Mouse (Mus musculus) forebrain, embryonic 14.5 days (tissue): Measurements from ENCODE around the gene Tmem253. TPM values are rescaled to one million over a fixed set of nuclear protein-coding genes. Genes with fewer than 3 reads are reported as not detected.
A peak's percentile ranks its signal among the peaks of the same experiment; 100 is the strongest.

Experiments
- ATAC-seq: fragments of 200-750 bp; cut with Nextera tagmentation; 2 replicates; pipeline ENCODE4 v1.8.0; 2017; ENCODE audit warnings: mild to moderate bottlenecking, moderate library complexity
- DNase-seq: peaks from one replicate; pipeline ENCODE4 v3.0.0-alpha.2; 2015; ENCODE audit warnings: low spot score
- H3K27ac ChIP-seq: fragments of 300-500 bp; sonication (generic); 2 replicates; pipeline ENCODE4 v1.5.1; 2014; ENCODE audit warnings: low read depth, mild to moderate bottlenecking, control low read depth, low read length, moderate library complexity
- H3K27me3 ChIP-seq: fragments of 300-500 bp; sonication (generic); replicated peaks from 2 replicates; pipeline ENCODE4 v1.6.1; 2014; ENCODE audit warnings: low read length, control low read depth, mixed read lengths; ENCODE audit not compliant: control insufficient read depth, insufficient read depth
- H3K36me3 ChIP-seq: fragments of 300-500 bp; sonication (generic); 2 replicates; pipeline ENCODE4 v1.6.1; 2014; ENCODE audit warnings: low read length, control low read depth; ENCODE audit not compliant: control insufficient read depth, insufficient read depth
- H3K4me1 ChIP-seq: fragments of 300-500 bp; sonication (generic); 2 replicates; pipeline ENCODE4 v1.6.1; 2014; ENCODE audit warnings: antibody characterized with exemption, low read length, control low read depth; ENCODE audit not compliant: control insufficient read depth, insufficient read depth
- H3K4me2 ChIP-seq: fragments of 300-500 bp; sonication (generic); 2 replicates; pipeline ENCODE4 v1.6.1; 2014; ENCODE audit warnings: mild to moderate bottlenecking, control low read depth, low read length
- H3K4me3 ChIP-seq: fragments of 300-500 bp; sonication (generic); 2 replicates; pipeline ENCODE4 v1.5.1; 2014; ENCODE audit warnings: low read depth, low read length, control low read depth
- H3K9ac ChIP-seq: fragments of 300-500 bp; sonication (generic); 2 replicates; pipeline ENCODE4 v1.6.1; 2014; ENCODE audit warnings: mild to moderate bottlenecking, low read length, control low read depth, moderate library complexity
- H3K9me3 ChIP-seq: fragments of 300-500 bp; sonication (generic); replicated peaks from 2 replicates; pipeline ENCODE4 v1.6.1; 2016; ENCODE audit warnings: low read length, control low read depth, mixed read lengths; ENCODE audit not compliant: control insufficient read depth
- WGBS: fragments of 180-500 bp; shearing (Covaris S2); extraction: QIAGEN DNeasy Blood & Tissue Kit; methylation state at CpG from one replicate; pipeline ENCODE4 v1.1.7; 2014; 5-methylcytosine and 5-hydroxymethylcytosine counted together
- polyA plus RNA-seq: library from polyadenylated mRNA; unstranded; fragments of >200 nt; fragmentation: Nextera tagmentation; extraction: Ambion mirVana; gene quantifications from 2 replicates; pipeline ENCODE4 v1.2.1, GENCODE M21; 2014

The Tmem253 gene
- 0.46 and 0.56 TPM in 2 replicates for polyA plus RNA-seq

DNA sequence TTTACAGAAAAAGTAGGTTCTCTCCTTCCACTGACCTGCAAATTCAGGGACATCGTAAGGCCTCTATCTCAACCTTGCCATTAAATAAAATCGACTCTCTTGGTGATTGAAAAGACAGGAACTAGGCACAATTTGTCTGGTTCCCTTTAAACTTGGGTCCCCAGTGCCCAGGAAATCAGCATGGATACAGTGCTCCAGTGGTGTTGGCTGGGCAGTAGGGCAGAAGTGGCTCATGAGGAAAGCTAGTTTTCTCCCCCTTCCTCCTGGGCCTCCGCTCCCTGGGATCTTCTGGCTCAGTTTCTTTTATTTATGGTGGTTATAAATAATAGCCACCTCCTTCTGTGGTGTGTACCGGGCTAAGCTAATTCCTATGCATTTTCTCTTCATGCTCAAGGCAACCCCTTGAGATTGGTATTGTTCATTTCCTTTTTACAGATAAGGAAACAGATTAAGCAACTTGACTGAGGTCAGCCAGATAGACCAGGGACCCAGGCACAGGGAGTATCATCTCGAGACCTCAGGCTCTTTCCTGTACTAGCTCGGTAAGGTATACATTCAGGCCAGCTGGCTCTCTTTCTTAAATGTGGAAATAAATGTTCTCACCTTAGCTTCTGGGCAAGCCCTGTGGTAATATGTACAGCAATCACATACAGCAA is at the start of gene Tmem253:
TSS of gene Tmem253 (plus strand) at position 214 of the 656 bp plus-strand sequence.
- H3K4me1 ChIP-seq = peaks cover 42% of the 10 kb centered on the region
- peak within 1 kb of the TSS; percentile 96 for H3K9ac ChIP-seq
- no peaks in the 10 kb centered on the region for H3K36me3 ChIP-seq
- H3K27ac ChIP-seq = peak within 1 kb of the TSS; percentile 99
- H3K4me3 ChIP-seq = peak within 1 kb of the TSS; percentile 64
- peak within 1 kb of the TSS; percentile 63 for H3K4me2 ChIP-seq
- H3K9me3 ChIP-seq = no peaks in the 10 kb centered on the region
- H3K27me3 ChIP-seq = no peaks in the 10 kb centered on the region
- ATAC-seq (no peak), DNase-seq (no peak)
- 37% methylated on average over 6 of the region's 6 CpGs for WGBS

DNA sequence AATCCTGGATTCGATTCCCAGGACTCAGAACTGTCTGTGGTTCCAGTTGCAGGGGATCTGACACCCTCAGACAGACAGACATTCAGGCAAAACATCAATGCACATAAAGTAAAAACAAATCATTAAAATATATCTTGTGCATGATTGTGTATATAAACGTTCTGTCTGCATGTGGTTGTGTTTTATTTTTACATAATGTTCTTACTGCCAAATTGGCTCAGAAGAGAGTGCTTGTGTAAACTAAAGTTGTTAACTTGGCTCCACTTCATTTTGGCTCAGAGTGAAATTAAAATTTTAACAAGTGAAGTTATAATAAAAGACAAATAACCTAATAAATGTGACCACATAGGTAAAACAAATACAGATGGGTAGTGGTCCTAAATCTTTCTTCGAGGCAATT is 48.1 kb upstream of the Tmem253 start:
- no peaks in the 10 kb centered on the region for H3K36me3 ChIP-seq
- H3K27me3 ChIP-seq = no peaks in the 10 kb centered on the region
- H3K9me3 ChIP-seq = no peaks in the 10 kb centered on the region
- H3K4me3 ChIP-seq = no peak overlapping the region
- H3K27ac ChIP-seq = no peak overlapping the region
- no peak overlapping the region for H3K4me2 ChIP-seq
- ATAC-seq (no peak), DNase-seq (peak; percentile 24)
- H3K4me1 ChIP-seq = no peaks in the 10 kb centered on the region
- 81% methylated on average over 3 of the region's 3 CpGs for WGBS
- no peak overlapping the region for H3K9ac ChIP-seq

DNA sequence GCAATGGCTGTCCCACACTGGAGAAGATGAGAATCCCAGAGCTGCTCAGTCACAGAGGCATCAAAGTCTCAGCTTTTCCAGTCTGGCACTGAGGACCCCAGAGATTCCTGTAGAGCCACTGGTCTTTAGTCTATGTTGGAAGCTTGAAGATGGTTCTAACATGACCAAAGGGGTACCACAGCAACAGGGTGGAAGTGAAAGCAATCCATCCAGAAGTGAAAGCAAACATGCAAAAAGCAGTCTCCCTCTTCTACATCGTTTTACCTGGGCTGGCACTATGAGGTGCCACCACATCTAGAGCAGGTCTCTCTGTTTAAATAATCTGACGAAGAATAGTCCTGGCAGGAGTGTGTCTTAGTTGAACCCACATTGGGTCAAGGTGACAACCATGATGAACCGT is 36.2 kb upstream of the Tmem253 start:
- Histone ChIP-seq H3K9ac (no peak overlapping the region), H3K4me1 (peaks cover 7% of the 10 kb centered on the region; the same call in 1 of the 2 replicates), H3K36me3 (no peaks in the 10 kb centered on the region), H3K9me3 (no peaks in the 10 kb centered on the region), H3K4me2 (no peak overlapping the region), H3K27me3 (no peaks in the 10 kb centered on the region), H3K27ac (no peak overlapping the region), H3K4me3 (no peak overlapping the region)
- DNase-seq = no peak
- 92% methylated on average over 3 of the region's 3 CpGs for WGBS
- no peak for ATAC-seq

DNA sequence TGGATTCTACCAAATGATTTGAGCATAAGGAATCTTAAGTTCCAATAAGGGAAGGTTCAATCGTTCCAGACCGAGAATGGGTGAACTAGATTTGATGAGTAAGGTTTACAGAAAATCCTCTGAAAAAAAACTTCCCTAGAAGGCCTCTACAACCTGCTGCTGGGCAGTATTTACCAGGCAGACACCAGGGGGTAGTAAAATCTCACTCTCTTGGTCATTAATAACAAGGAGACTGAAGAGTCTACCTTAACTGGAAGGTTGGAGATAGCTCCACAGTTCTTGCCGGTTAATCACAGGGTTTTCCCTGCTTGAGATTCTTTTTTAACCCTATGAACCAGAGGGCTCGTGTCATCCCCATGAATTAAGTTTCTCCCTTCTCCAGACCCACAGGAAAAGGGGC is 32.2 kb upstream of the Tmem253 start:
- Histone ChIP-seq H3K36me3 (peaks cover 13% of the 10 kb centered on the region; the same call in 1 of the 2 replicates), H3K9me3 (no peaks in the 10 kb centered on the region), H3K9ac (peak overlapping the region; percentile 87), H3K27ac (no peak overlapping the region), H3K4me2 (peak overlapping the region; percentile 97; the same call in 1 of the 2 replicates), H3K4me1 (peaks cover 14% of the 10 kb centered on the region; the same call in 1 of the 2 replicates), H3K27me3 (no peaks in the 10 kb centered on the region), H3K4me3 (no peak overlapping the region)
- ATAC-seq = no peak
- WGBS = 59% methylated on average over 4 of the region's 4 CpGs
- DNase-seq = no peak

DNA sequence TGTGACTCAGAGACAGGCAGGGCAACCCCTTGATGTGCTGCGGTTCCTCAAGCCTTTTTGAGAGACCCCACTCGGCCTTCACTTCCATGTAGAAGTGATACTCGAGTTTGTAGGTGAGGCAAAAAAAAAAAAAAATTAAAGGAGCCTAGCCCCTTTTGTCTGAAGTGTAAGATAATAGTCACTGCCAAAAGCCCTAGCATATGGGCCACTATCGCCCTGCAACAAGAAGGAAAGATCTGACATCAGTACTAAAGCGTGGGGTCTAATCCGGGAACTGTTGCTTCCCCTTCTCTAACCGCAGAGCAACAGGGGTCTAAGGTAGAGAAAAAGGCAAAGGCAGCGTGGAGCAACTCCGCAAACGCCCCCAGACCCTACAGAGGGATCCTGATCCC is 31.6 kb upstream of the Tmem253 start:
- no peak for DNase-seq
- Histone ChIP-seq H3K9ac (peak overlapping the region; percentile 87), H3K4me2 (peak overlapping the region; percentile 97), H3K27ac (peak overlapping the region; percentile 89; the same call in 1 of the 2 replicates), H3K4me3 (peak overlapping the region; percentile 70), H3K9me3 (no peaks in the 10 kb centered on the region), H3K27me3 (no peaks in the 10 kb centered on the region), H3K36me3 (peaks cover 17% of the 10 kb centered on the region), H3K4me1 (peaks cover 14% of the 10 kb centered on the region; the same call in 1 of the 2 replicates)
- WGBS = 3% methylated on average over 10 of the region's 10 CpGs
- ATAC-seq = no peak

DNA sequence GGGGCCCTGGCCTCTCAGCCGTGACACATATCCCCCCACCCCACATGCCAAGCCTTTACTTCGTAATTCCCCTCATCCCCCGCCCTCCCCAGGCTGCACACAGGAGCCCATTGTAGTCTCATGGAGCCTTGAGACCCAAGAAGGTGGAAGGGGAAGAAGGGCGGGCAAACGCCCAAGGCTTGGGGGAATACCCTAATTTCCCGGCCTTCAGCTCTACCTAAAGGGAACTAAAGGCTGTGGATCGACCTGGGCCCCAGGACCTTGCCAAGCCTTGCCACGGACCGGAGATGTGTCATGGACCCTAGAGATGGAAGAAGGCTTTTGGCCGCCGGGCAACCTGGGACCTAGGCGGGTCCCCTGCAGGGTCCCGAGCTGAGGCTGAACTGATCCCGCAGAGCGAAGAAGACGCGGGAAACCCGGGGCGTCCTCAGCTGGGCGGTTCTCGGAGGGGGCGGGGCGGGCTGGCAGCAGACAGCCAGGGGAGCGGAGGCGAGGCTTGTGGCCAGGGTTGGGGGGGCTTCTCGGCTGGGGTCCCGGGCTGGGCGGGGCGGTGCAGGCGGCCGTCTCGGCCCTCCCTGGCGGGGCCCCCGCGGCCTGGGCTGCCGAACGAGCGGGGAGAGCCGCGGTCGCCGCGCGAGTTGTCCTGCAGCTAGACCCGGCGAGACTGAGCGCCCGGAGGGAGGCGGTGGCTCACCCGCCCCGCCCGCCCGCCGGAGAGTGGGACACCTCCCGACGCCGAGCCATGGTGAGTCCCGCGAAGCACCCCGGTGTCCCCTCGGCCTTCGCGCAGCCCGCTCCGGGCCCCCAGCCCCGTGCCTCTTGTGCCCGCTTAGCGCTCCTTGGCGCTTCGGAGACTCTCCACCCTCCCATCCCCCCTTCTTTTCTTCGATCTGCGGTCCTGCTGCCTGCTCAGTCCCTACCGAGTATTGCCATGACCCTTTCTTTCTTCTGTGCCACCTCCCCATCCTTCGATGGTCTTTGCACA is 30.9 kb upstream of the Tmem253 start, which contains the start of gene Arhgef40:
TSS of gene Arhgef40 (plus strand) at position 473 of the 985 bp plus-strand sequence.
- Histone ChIP-seq H3K9me3 (no peaks in the 10 kb centered on the region), H3K27ac (peak within 1 kb of the TSS; percentile 89), H3K36me3 (peaks cover 24% of the 10 kb centered on the region), H3K4me1 (peaks cover 14% of the 10 kb centered on the region; the same call in 1 of the 2 replicates), H3K27me3 (no peaks in the 10 kb centered on the region), H3K9ac (peak within 1 kb of the TSS; percentile 87), H3K4me3 (peak within 1 kb of the TSS; percentile 70), H3K4me2 (peak within 1 kb of the TSS; percentile 97)
- DNase-seq (peak; percentile 88), ATAC-seq (peak; percentile 91)
- WGBS = 1% methylated on average over 56 of the region's 74 CpGs

DNA sequence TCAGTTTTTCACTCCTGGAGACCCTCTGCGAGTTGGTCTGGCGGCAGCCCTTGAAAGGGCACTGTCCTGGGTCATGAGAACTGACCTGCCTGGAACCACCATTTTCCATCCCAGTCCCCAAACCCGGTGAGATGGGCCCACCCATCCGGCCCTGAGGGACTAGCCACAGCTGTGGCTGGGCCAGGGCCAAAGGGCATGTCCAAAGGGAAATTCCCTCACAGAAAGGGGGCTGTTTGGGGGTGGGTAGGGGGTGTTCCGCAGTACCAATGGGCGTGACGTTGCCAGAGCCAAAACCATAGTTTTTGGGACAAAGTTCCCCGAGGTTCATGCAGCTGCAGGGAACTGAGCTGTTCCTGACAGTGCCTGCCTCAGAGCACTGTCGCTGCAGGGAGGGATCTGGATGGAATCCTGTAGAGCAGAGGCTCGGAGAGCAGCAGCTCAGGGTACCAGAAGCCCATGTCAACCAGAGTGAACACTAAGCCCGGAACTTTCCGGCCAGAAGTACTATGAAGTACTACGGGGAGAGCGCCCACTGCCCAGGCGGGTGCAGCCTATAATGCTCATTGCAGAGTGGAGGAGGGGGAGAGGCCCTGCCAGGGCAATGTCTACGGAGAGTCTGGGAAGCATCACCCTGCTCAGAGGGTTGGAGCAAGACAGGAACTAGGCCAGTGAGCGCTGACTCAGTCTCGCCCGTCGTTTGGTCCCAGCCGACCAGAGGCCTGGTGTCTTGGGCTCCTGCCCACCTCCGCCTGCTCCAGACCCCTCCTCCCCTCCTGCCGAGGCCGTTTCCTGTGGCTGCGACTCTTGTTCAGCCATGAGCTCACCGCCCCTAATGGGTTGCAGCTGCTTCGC is 29.9 kb upstream of the Tmem253 start:
- Histone ChIP-seq H3K27ac (peak overlapping the region; percentile 89), H3K4me1 (peaks cover 14% of the 10 kb centered on the region; the same call in 1 of the 2 replicates), H3K27me3 (no peaks in the 10 kb centered on the region), H3K9ac (peak overlapping the region; percentile 87), H3K4me2 (peak overlapping the region; percentile 97), H3K9me3 (no peaks in the 10 kb centered on the region), H3K36me3 (peaks cover 34% of the 10 kb centered on the region), H3K4me3 (peak overlapping the region; percentile 70)
- WGBS = under 1% methylated on average over 25 of the region's 27 CpGs
- peak; percentile 57 for ATAC-seq
- DNase-seq = peak; percentile 86

DNA sequence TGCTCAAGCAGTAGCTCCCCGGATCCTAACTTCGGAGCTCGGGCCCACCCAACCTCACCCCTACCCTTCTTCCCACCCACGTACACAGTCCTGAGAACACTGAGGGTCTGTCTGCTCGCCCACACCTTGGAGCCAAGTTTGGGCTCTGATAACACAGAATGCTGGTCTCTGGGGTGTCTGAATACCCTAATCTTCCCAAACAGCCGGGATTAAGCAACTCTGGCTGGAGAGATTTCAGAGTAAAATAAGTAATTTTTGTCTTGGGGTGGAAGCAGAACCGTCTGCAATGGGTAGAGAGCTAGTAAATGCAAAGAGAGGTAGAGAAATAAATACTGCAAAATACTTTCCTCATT is 29.3 kb upstream of the Tmem253 start:
- peak overlapping the region; percentile 70 for H3K4me3 ChIP-seq
- no peaks in the 10 kb centered on the region for H3K9me3 ChIP-seq
- H3K4me1 ChIP-seq = peaks cover 14% of the 10 kb centered on the region; the same call in 1 of the 2 replicates
- WGBS = 1% methylated on average over 7 of the region's 7 CpGs
- DNase-seq = no peak
- peak overlapping the region; percentile 87 for H3K9ac ChIP-seq
- peak overlapping the region; percentile 97 for H3K4me2 ChIP-seq
- peak overlapping the region; percentile 89 for H3K27ac ChIP-seq
- H3K36me3 ChIP-seq = peaks cover 40% of the 10 kb centered on the region
- no peak for ATAC-seq
- no peaks in the 10 kb centered on the region for H3K27me3 ChIP-seq
